Mouse (Mus musculus): Measurements from ENCODE around the gene Aldh3a2. TPM values are rescaled to one million over a fixed set of nuclear protein-coding genes. Genes with fewer than 3 reads are reported as not detected.
A peak's percentile ranks its signal among the peaks of the same experiment; 100 is the strongest.
"Not testable (repeated sequence)": the region's sequence is repeated elsewhere in the genome, so short reads cannot be mapped to it uniquely, and the experiment has no call there.

The Aldh3a2 gene
- total RNA-seq, 1 experiment from 2014 or later: 54.7 TPM

GRCm38 (mm10) chr11:61192123-61192522 lies 75.1 kb downstream of the Aldh3a2 start:
- not testable (repeated sequence) for ATAC-seq (replicated peaks; ENCODE audit: insufficient number of reproducible peaks, low FRiP score, low TSS enrichment, poor library complexity, severe bottlenecking)

- no peak for ATAC-seq (replicated peaks; ENCODE audit: insufficient number of reproducible peaks, low FRiP score, low TSS enrichment, poor library complexity, severe bottlenecking)
These were observed 76.5 kb downstream of the Aldh3a2 start for GRCm38 (mm10) chr11:61190776-61191175.

GRCm38 (mm10) chr11:61183820-61184219 lies 83.4 kb downstream of the Aldh3a2 start:
- ATAC-seq (replicated peaks; ENCODE audit: insufficient number of reproducible peaks, low FRiP score, low TSS enrichment, poor library complexity, severe bottlenecking): no peak

GRCm38 (mm10) chr11:61181624-61182023 lies 85.6 kb downstream of the Aldh3a2 start:
- no peak for ATAC-seq (replicated peaks; ENCODE audit: insufficient number of reproducible peaks, low FRiP score, low TSS enrichment, poor library complexity, severe bottlenecking)

GRCm38 (mm10) chr11:61180361-61180760 lies 86.9 kb downstream of the Aldh3a2 start:
- no peak for ATAC-seq (replicated peaks; ENCODE audit: insufficient number of reproducible peaks, low FRiP score, low TSS enrichment, poor library complexity, severe bottlenecking)

- ATAC-seq (replicated peaks; ENCODE audit: insufficient number of reproducible peaks, low FRiP score, low TSS enrichment, poor library complexity, severe bottlenecking): peak; percentile 58
These were observed 90.9 kb downstream of the Aldh3a2 start for GRCm38 (mm10) chr11:61176321-61176720.

- ATAC-seq (replicated peaks; ENCODE audit: insufficient number of reproducible peaks, low FRiP score, low TSS enrichment, poor library complexity, severe bottlenecking): no peak
These were observed 91.5 kb downstream of the Aldh3a2 start for GRCm38 (mm10) chr11:61175778-61176177.

GRCm38 (mm10) chr11:61174821-61175658 lies 92.2 kb downstream of the Aldh3a2 start, which contains the start of gene Usp22:
Gene Usp22 (minus strand): TSS chr11:61175055.
- ATAC-seq (replicated peaks; ENCODE audit: insufficient number of reproducible peaks, low FRiP score, low TSS enrichment, poor library complexity, severe bottlenecking): peak; percentile 92

GRCm38 (mm10) chr11:61174291-61174820 lies 92.9 kb downstream of the Aldh3a2 start:
- ATAC-seq (replicated peaks; ENCODE audit: insufficient number of reproducible peaks, low FRiP score, low TSS enrichment, poor library complexity, severe bottlenecking): no peak

GRCm38 (mm10) chr11:61173477-61173876 lies 93.8 kb downstream of the Aldh3a2 start:
- ATAC-seq (replicated peaks; ENCODE audit: insufficient number of reproducible peaks, low FRiP score, low TSS enrichment, poor library complexity, severe bottlenecking): not testable (repeated sequence)

Other genes starting within 250 kb of the Aldh3a2 start
- not detected in 3 replicates for gene Kcnj12, start 244.9 kb downstream of the Aldh3a2 start, total RNA-seq (2017)
- gene Tnfrsf13b, start 140.7 kb downstream of the Aldh3a2 start, total RNA-seq (2017): 39.9 to 75.6 TPM (median 53.5 TPM) in 3 replicates
- 40.7 to 65.8 TPM (median 44.4 TPM) in 3 replicates for gene Usp22, start 92.4 kb downstream of the Aldh3a2 start, total RNA-seq (2017)
- gene Aldh3a1, start 59.9 kb downstream of the Aldh3a2 start, total RNA-seq (2017): not detected in 3 replicates
- gene Slc47a2, start 75.4 kb upstream of the Aldh3a2 start, total RNA-seq (2017): not detected in 3 replicates
- not detected in 3 replicates for gene Slc47a1, start 110.9 kb upstream of the Aldh3a2 start, total RNA-seq (2017)
- gene Rnf112, start 186.7 kb upstream of the Aldh3a2 start, total RNA-seq (2017): not detected in 3 replicates
- not detected in 3 replicates for gene Mfap4, start 218.0 kb upstream of the Aldh3a2 start, total RNA-seq (2017)
- gene Mapk7, start 226.9 kb upstream of the Aldh3a2 start, total RNA-seq (2017): 14.7 to 31.5 TPM (median 15.7 TPM) in 3 replicates
- not detected in 3 replicates for gene B9d1, start 237.7 kb upstream of the Aldh3a2 start, total RNA-seq (2017)